Mouse (Mus musculus): ENCODE results near the gene Vwde. TPM values are rescaled to one million over a fixed set of nuclear protein-coding genes. Genes with fewer than 3 reads are reported as not detected.

Gene Vwde
- total RNA-seq (2022), result not detected

GRCm38 (mm10) chr6:13224596-13225227 is at the start of gene Vwde:
Vwde (minus strand) TSS chr6:13224965.
- no peak for DNase-seq (ENCODE audit: low spot score in 2 of 2)

- no peak for DNase-seq (ENCODE audit: low spot score in 2 of 2)
Observed at GRCm38 (mm10) chr6:13255341-13255740, 30.6 kb upstream of the Vwde start.

GRCm38 (mm10) chr6:13248317-13248969 is 23.7 kb upstream of the Vwde start:
- no peak for DNase-seq (ENCODE audit: low spot score in 2 of 2)

GRCm38 (mm10) chr6:13206157-13206556 is 18.6 kb downstream of the Vwde start:
- DNase-seq (ENCODE audit: low spot score in 2 of 2), result no peak

GRCm38 (mm10) chr6:13197486-13197885 is 27.3 kb downstream of the Vwde start:
- no peak for DNase-seq (ENCODE audit: low spot score in 2 of 2)

GRCm38 (mm10) chr6:13186836-13187235 is 37.9 kb downstream of the Vwde start:
- no peak for DNase-seq (ENCODE audit: low spot score in 2 of 2)

GRCm38 (mm10) chr6:13180061-13180460 is 44.7 kb downstream of the Vwde start:
- no peak for DNase-seq (ENCODE audit: low spot score in 2 of 2)

- no peak for DNase-seq (ENCODE audit: low spot score in 2 of 2)
Observed at GRCm38 (mm10) chr6:13169459-13170150, 55.2 kb downstream of the Vwde start.

- no peak for DNase-seq (ENCODE audit: low spot score in 2 of 2)
Observed at GRCm38 (mm10) chr6:13166240-13166937, 58.4 kb downstream of the Vwde start.

- no peak for DNase-seq (ENCODE audit: low spot score in 2 of 2)
Observed at GRCm38 (mm10) chr6:13159437-13159836, 65.3 kb downstream of the Vwde start.

GRCm38 (mm10) chr6:13153888-13154697 is 70.7 kb downstream of the Vwde start:
- DNase-seq (ENCODE audit: low spot score in 2 of 2), result no peak

- DNase-seq (ENCODE audit: low spot score in 2 of 2), result peak; percentile 9 to 26
Observed at GRCm38 (mm10) chr6:13152062-13152640, 72.6 kb downstream of the Vwde start.

- DNase-seq (ENCODE audit: low spot score in 2 of 2), result no peak
Observed at GRCm38 (mm10) chr6:13137255-13137654, 87.5 kb downstream of the Vwde start.

GRCm38 (mm10) chr6:13108662-13109061 is 116.1 kb downstream of the Vwde start:
- DNase-seq (ENCODE audit: low spot score in 2 of 2), result no peak

Other genes with a start within 250 kb of the Vwde start
- 100 to 1,000 TPM; 172 to 217 (median 190) TPM for gene Tmem106b, start 155.2 kb downstream of the Vwde start, total RNA-seq (2022)

Data from layer of hippocampus, adult 8-10 months (tissue).